Mouse (Mus musculus) spleen, postnatal 14 days (tissue): ENCODE measurements around the gene Ucp1.

Experiments
- DNase-seq, 2 experiments: peaks; one replicate each; pipeline ENCODE4 v3.0.0; 2021 to 2022; ENCODE audit warnings: low spot score in 2 of 2

Gene Ucp1

DNA sequence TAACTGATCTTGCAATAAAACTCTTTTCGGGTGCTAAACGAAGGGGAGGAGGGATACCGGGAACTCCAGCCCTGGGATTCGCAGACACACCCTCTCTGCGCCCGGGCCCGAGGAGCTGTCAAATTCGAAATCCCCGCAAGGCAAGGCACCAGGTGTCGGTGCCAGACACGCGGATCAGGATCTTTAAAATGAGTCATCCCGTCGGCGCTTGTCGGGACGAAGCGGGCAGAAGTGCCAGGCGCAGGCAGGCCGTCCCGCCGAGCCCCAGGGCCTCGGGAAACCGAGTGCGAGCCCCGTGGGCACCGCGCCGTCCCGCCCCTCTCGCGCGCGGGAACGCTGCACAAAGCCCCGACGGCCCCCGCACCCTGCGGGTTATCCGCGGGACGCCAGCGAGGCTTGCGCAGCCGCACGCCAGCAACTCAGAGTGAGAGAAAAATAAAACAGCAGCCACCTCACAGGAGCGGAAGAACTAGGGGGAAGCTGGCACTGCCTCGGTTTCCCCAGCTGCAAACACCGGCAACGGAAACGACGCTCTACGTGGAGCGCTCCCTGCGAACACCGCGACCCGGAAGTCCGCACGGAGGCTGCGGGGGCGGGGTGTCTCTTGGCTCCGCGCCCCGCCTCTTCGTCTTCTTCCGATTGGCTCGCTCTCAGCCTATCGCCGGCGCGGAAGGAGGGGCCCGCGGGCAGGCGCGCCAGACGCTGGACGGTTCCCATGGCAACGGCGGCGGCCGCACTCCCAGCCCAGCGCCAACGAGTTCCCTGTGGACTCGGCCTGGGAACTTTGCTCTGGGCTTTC, 41.9 kb downstream of the Ucp1 start, which contains the start of gene Elmod2:
Gene Elmod2 (minus strand): TSS at position 588 of the 799 bp plus-strand sequence.
- DNase-seq: peak; percentile 89 to 94

DNA sequence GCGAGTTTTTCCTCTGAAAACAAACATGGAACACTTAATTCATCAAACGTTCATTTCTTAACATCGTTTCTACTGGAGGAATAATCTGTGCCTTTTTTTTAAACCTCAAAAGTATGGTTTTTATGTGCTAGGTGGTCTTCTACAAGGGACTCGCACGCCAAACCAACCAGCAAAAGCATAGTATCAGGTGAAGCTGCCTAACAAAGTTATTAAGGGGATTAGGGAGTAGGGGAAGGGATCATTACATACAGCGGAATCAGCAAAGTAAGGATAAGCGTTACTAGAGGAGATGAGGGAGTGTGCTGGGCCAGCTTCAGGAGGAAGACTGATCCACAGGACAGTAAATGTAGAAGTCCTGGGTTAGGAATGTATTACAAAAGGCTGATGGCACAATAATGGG, 42.7 kb downstream of the Ucp1 start:
- no peak for DNase-seq

DNA sequence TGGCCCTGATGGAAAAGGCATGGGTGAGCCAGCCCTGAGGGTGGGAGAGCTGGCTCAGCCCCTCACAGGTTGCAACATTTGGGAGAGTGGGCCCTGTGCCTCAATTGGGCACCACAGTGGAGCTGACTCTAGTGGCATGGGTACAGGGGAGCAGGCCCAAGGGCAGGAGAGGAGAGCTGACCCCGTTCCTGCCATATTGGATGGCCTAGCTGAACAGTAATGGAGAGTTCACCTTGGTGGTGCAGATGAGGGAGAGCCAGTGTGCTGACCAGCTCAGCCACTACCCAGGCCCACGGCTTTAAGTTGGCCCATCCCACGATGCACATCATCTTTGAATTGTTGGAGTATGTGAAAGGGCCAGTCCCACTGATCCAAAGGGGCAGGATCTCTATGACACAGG, 51.9 kb downstream of the Ucp1 start:
- no peak for DNase-seq

DNA sequence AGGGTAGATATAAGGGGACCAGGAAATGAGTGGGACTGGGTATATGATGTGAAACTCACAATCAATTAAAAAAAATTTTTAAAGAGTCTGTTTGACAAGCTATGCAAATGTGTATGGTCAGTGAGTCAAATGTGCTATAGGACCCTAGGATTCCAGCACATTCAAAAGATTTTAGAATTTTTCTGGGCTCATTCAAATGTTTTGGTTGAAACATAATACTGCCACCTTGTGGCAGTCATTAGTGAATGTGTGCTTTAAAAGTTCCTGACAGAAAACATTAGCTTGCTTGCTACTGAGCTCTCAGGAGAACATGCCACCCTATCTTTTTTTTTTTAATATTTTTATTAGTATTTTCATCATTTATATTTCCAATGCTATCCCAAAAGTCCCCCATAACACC, 52.5 kb downstream of the Ucp1 start:
- no peak for DNase-seq
